Mouse (Mus musculus): ENCODE measurements around the gene Exd1.
A peak's percentile ranks its signal among the peaks of the same experiment; 100 is the strongest.

DNA sequence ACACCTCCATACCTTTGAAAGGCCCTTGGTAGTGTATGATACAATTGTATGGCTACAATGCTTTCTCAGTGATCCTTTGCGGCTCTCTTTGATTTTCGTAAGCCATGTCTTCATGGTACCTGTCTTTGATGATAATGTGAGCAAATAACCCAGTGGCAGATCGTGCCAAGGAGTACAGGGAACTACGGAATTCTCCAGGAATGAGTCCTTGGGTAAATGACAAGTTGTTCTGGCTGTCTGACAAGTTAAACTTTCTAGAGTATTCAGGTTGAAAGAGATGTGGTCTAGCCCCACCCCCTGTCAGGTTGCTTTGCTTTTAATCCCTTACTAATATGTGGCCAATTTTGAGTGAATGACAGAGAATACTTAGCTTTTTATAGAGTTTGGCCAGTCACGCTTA lies 1.3 kb upstream of the Exd1 start:
- TF ChIP-seq CTCF (IDR thresholded peaks at IDR 0.05) = no peak
- TF ChIP-seq EP300 (IDR thresholded peaks at IDR 0.05) = peak; percentile 60; the same call in 1 of the 2 replicates
